Mouse (Mus musculus): Measurements from ENCODE around the gene Ceacam3. TPM values are rescaled to one million over a fixed set of nuclear protein-coding genes. Genes with fewer than 3 reads are reported as not detected.

Gene Ceacam3
- total RNA-seq (2023): not detected

GRCm38 (mm10) chr7:17149931-17150330 lies at the start of gene Ceacam3:
Ceacam3 (plus strand) TSS chr7:17150282.

GRCm38 (mm10) chr7:17203177-17203576 lies 53.1 kb downstream of the Ceacam3 start, which contains the start of gene Psg29:
Psg29 (plus strand) TSS chr7:17203477.

Other genes starting within 250 kb of the Ceacam3 start
- 1.9 TPM for gene Ptgir, start 243.8 kb upstream of the Ceacam3 start, total RNA-seq (2023)
- 98.0 TPM for gene Calm3, start 226.2 kb upstream of the Ceacam3 start, total RNA-seq (2023)
- gene Pnmal2, start 205.6 kb upstream of the Ceacam3 start, total RNA-seq (2023): not detected
- not detected for gene Pnmal1, start 190.6 kb upstream of the Ceacam3 start, total RNA-seq (2023)
- 3.0 TPM for gene Gm42372, start 167.2 kb upstream of the Ceacam3 start, total RNA-seq (2023)
- gene Ccdc8, start 157.6 kb upstream of the Ceacam3 start, total RNA-seq (2023): 0.15 TPM
- 91.5 TPM for gene Ppp5c, start 122.4 kb upstream of the Ceacam3 start, total RNA-seq (2023)
- gene Hif3a, start 87.9 kb upstream of the Ceacam3 start, total RNA-seq (2023): 4.0 TPM
- gene Psg16, start 76.2 kb upstream of the Ceacam3 start, total RNA-seq (2023): 0.21 TPM
- gene Psg29, start 53.2 kb downstream of the Ceacam3 start, total RNA-seq (2023): not detected

Data from CD4-positive naive resting alpha-beta T cell, adult 76 days (primary cell).